Mouse (Mus musculus) hindbrain, embryonic 13.5 days (tissue): ENCODE results near the gene Krt80. TPM values are rescaled to one million over a fixed set of nuclear protein-coding genes. Genes with fewer than 3 reads are reported as not detected.

ENCODE experiments used
- ATAC-seq: fragments of 200-750 bp; cut with Nextera tagmentation; 2 replicates; pipeline ENCODE4 v1.8.0; 2017; ENCODE audit warnings: moderate TSS enrichment; ENCODE audit not compliant: low FRiP score
- H3K27ac ChIP-seq: fragments of 300-500 bp; sonication (generic); 2 replicates; pipeline ENCODE4 v1.5.1; 2015; ENCODE audit warnings: inconsistent platforms, mild to moderate bottlenecking, moderate library complexity
- H3K27me3 ChIP-seq: fragments of 300-500 bp; sonication (generic); 2 replicates; pipeline ENCODE4 v1.6.1; 2015; ENCODE audit warnings: mild to moderate bottlenecking, inconsistent platforms
- H3K36me3 ChIP-seq: fragments of 300-500 bp; sonication (generic); 2 replicates; pipeline ENCODE4 v1.6.1; 2015; ENCODE audit warnings: mild to moderate bottlenecking, inconsistent platforms
- H3K4me1 ChIP-seq: fragments of 300-500 bp; sonication (generic); replicated peaks from 2 replicates; pipeline ENCODE4 v1.6.1; 2015; ENCODE audit warnings: inconsistent platforms
- H3K4me2 ChIP-seq: fragments of 300-500 bp; sonication (generic); 2 replicates; pipeline ENCODE4 v1.6.1; 2015; ENCODE audit warnings: inconsistent platforms, mild to moderate bottlenecking, moderate library complexity
- H3K4me3 ChIP-seq: fragments of 300-500 bp; sonication (generic); 2 replicates; pipeline ENCODE4 v1.5.1; 2015; ENCODE audit warnings: mild to moderate bottlenecking, inconsistent platforms
- H3K9ac ChIP-seq: fragments of 300-500 bp; sonication (generic); 2 replicates; pipeline ENCODE4 v1.6.1; 2015; ENCODE audit warnings: mild to moderate bottlenecking, inconsistent platforms
- H3K9me3 ChIP-seq: fragments of 300-500 bp; sonication (generic); 2 replicates; pipeline ENCODE4 v1.6.1; 2016; ENCODE audit warnings: inconsistent platforms
- WGBS: fragments of 180-500 bp; shearing (Covaris S2); methylation state at CpG from one replicate; pipeline ENCODE4 v1.1.7; 2015; 5-methylcytosine and 5-hydroxymethylcytosine counted together
- polyA plus RNA-seq: library from polyadenylated mRNA; unstranded; fragments of >200 nt; fragmentation: Nextera tagmentation; extraction: Ambion mirVana; gene quantifications from 2 replicates; pipeline ENCODE4 v1.2.1, GENCODE M21; 2015

Krt80 gene
- polyA plus RNA-seq, 1 experiment from 2014 or later = 0.09 TPM

- H3K4me1 ChIP-seq = peaks cover 9% of the 10 kb centered on the region; the same call in 1 of the 2 replicates
- H3K27ac ChIP-seq = no peak overlapping the region
- H3K4me3 ChIP-seq = no peak overlapping the region
- no peak overlapping the region for H3K4me2 ChIP-seq
- H3K9ac ChIP-seq = no peak overlapping the region
- ATAC-seq = no peak
- H3K27me3 ChIP-seq = peaks cover 19% of the 10 kb centered on the region
- H3K36me3 ChIP-seq = no peaks in the 10 kb centered on the region
- no peaks in the 10 kb centered on the region for H3K9me3 ChIP-seq
- 79% methylated on average over 5 of the region's 5 CpGs for WGBS
Measured at GRCm38 (mm10) chr15:101321126-101321525, 48.8 kb downstream of the Krt80 start.

GRCm38 (mm10) chr15:101320618-101321041, 49.3 kb downstream of the Krt80 start:
- no peak overlapping the region for H3K27ac ChIP-seq
- H3K4me1 ChIP-seq = peaks cover 14% of the 10 kb centered on the region; the same call in 1 of the 2 replicates
- ATAC-seq = no peak
- peaks cover 19% of the 10 kb centered on the region for H3K27me3 ChIP-seq
- H3K9me3 ChIP-seq = no peaks in the 10 kb centered on the region
- no peak overlapping the region for H3K4me3 ChIP-seq
- no peaks in the 10 kb centered on the region for H3K36me3 ChIP-seq
- no peak overlapping the region for H3K4me2 ChIP-seq
- WGBS = 71% methylated on average over 6 of the region's 6 CpGs
- H3K9ac ChIP-seq = no peak overlapping the region

DNA sequence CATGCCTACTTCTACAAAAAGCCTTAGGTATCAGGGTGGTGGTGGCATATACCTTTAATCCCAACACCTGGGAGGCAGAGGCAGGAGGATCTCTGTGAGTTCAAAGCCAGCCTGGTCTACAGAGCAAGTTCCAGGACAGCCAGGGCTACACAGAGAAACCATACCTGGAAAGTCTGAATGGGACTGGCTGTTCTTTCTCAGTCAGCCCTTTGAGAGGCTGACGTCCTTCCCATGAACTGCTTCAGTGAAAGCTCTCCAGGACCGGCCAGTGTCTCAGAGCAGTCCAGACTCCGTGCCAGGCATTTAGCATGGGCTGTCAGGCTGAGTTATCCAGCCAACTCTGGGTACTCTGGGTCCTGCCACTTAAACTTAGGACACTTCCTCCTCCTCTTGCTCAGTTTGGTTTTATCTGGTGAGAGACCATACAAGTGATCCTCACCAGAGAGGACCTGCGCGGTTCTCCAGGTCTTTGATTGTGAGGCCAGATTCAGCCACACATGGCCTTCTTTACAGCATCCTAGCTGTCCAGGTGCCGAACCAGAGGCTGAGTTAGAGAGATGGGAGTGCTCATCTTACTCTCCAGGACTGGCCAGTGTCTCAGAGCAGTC, 49.8 kb downstream of the Krt80 start:
- peaks cover 16% of the 10 kb centered on the region; the same call in 1 of the 2 replicates for H3K4me1 ChIP-seq
- H3K27me3 ChIP-seq = peaks cover 19% of the 10 kb centered on the region
- H3K27ac ChIP-seq = no peak overlapping the region
- no peak overlapping the region for H3K4me2 ChIP-seq
- H3K9ac ChIP-seq = no peak overlapping the region
- no peaks in the 10 kb centered on the region for H3K36me3 ChIP-seq
- H3K9me3 ChIP-seq = no peaks in the 10 kb centered on the region
- no peak overlapping the region for H3K4me3 ChIP-seq
- no peak for ATAC-seq
- 92% methylated on average over 6 of the region's 6 CpGs for WGBS

DNA sequence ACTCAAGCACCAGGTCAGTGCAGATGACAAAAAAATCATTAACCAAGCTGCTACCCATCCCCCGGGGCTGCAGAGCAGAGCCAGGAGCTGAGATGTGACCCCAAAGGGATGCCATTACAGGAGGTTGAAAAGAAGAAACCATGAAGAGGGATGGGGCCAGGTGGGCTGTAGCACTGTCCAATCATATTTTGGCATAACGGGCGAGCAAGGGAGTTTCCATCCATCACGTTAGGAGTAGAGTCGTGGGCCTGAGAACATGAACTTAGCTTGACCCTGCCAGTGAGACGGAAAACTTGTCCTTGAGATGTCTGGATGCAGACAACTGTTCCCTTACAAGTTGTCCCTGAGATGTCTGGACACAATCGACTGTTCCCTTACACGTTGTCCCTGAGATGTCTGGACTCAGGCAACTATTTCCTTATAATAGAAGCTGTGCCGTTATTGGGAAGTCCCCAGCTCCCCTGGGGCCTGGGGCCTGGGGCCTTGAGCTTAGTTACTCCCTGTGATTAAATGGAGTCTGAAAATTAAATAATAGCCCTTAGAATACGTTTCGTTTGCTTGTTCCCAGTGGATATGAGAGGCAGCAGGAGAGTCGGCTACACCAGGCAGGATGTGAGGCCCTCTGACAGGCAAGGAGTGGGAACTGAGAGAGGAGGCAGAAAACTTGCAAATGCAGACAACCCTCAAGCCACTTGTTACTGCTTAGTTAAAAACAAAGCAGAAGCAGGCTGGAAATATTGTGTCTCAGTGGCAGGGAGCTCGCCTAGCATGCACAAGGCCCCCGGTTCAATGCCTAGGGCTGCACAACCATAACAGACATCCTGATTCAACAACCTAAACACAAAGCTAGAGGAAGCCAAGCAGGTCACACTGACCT, 50.8 kb downstream of the Krt80 start:
- Histone ChIP-seq H3K27me3 (peaks cover 19% of the 10 kb centered on the region), H3K9me3 (no peaks in the 10 kb centered on the region), H3K27ac (no peak overlapping the region), H3K4me1 (peaks cover 16% of the 10 kb centered on the region; the same call in 1 of the 2 replicates), H3K4me2 (no peak overlapping the region), H3K36me3 (no peaks in the 10 kb centered on the region), H3K9ac (no peak overlapping the region), H3K4me3 (no peak overlapping the region)
- no peak for ATAC-seq
- WGBS = 62% methylated on average over 14 of the region's 14 CpGs

- H3K27me3 ChIP-seq = peaks cover 18% of the 10 kb centered on the region
- ATAC-seq = no peak
- H3K4me2 ChIP-seq = no peak overlapping the region
- no peak overlapping the region for H3K27ac ChIP-seq
- H3K4me3 ChIP-seq = no peak overlapping the region
- no peaks in the 10 kb centered on the region for H3K36me3 ChIP-seq
- peaks cover 16% of the 10 kb centered on the region; the same call in 1 of the 2 replicates for H3K4me1 ChIP-seq
- no peaks in the 10 kb centered on the region for H3K9me3 ChIP-seq
- WGBS = 83% methylated on average over 2 of the region's 2 CpGs
- no peak overlapping the region for H3K9ac ChIP-seq
Measured at GRCm38 (mm10) chr15:101317814-101318500, 52.0 kb downstream of the Krt80 start.

- Histone ChIP-seq H3K9ac (no peak overlapping the region), H3K4me3 (no peak overlapping the region)
- 80% methylated on average over 18 of the region's 18 CpGs for WGBS
Measured at GRCm38 (mm10) chr15:101316913-101317813, 52.8 kb downstream of the Krt80 start.

GRCm38 (mm10) chr15:101316279-101316912, 53.6 kb downstream of the Krt80 start:
- 73% methylated on average over 13 of the region's 13 CpGs for WGBS
- Histone ChIP-seq H3K4me3 (no peak overlapping the region), H3K9me3 (no peaks in the 10 kb centered on the region), H3K4me1 (peaks cover 16% of the 10 kb centered on the region; the same call in 1 of the 2 replicates), H3K4me2 (peak overlapping the region; percentile 40; the same call in 1 of the 2 replicates), H3K36me3 (no peaks in the 10 kb centered on the region), H3K9ac (no peak overlapping the region), H3K27ac (no peak overlapping the region), H3K27me3 (peaks cover 11% of the 10 kb centered on the region)
- ATAC-seq = peak; percentile 38; the same call in 1 of the 2 replicates

More at GRCm38 (mm10) chr15:101316913-101317813, 52.8 kb downstream of the Krt80 start:
- Histone ChIP-seq H3K4me1 (peaks cover 16% of the 10 kb centered on the region; the same call in 1 of the 2 replicates), H3K4me2 (no peak overlapping the region), H3K27me3 (peaks cover 11% of the 10 kb centered on the region), H3K27ac (no peak overlapping the region), H3K9me3 (no peaks in the 10 kb centered on the region), H3K36me3 (no peaks in the 10 kb centered on the region)
- ATAC-seq = no peak

- Histone ChIP-seq H3K4me3 (no peak overlapping the region), H3K27me3 (peaks cover 11% of the 10 kb centered on the region), H3K9ac (no peak overlapping the region), H3K27ac (no peak overlapping the region), H3K4me2 (peak overlapping the region; percentile 40), H3K9me3 (no peaks in the 10 kb centered on the region), H3K4me1 (peaks cover 16% of the 10 kb centered on the region; the same call in 1 of the 2 replicates), H3K36me3 (no peaks in the 10 kb centered on the region)
- 6% methylated on average over 11 of the region's 11 CpGs for WGBS
- peak; percentile 80 for ATAC-seq
Measured at GRCm38 (mm10) chr15:101315832-101316231, 54.1 kb downstream of the Krt80 start.

DNA sequence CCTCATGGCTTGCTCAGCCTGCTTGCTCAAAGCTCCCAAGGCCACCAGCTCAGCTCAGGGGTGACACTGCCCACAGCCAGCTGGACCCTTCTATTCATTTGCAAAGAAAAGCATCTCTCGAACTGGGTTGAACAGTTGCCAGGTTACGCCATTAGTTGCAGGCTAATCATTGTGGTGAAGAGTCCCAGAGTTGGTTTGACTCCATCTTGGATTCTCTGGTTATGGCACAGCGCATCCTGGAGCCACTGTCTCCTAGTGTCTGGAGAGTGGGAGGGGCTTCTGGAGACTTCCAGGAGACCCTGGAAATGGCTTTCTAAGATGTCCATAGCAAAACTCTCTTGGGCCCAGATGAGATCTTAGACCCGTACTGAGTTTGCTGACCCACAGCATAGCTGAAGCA, 54.6 kb downstream of the Krt80 start:
- H3K27ac ChIP-seq = no peak overlapping the region
- H3K36me3 ChIP-seq = no peaks in the 10 kb centered on the region
- peaks cover 11% of the 10 kb centered on the region for H3K27me3 ChIP-seq
- H3K4me3 ChIP-seq = no peak overlapping the region
- peaks cover 16% of the 10 kb centered on the region; the same call in 1 of the 2 replicates for H3K4me1 ChIP-seq
- no peak overlapping the region; the same call in 1 of the 2 replicates for H3K4me2 ChIP-seq
- WGBS = 76% methylated on average over 4 of the region's 4 CpGs
- no peak overlapping the region for H3K9ac ChIP-seq
- ATAC-seq = peak; percentile 50
- no peaks in the 10 kb centered on the region for H3K9me3 ChIP-seq

DNA sequence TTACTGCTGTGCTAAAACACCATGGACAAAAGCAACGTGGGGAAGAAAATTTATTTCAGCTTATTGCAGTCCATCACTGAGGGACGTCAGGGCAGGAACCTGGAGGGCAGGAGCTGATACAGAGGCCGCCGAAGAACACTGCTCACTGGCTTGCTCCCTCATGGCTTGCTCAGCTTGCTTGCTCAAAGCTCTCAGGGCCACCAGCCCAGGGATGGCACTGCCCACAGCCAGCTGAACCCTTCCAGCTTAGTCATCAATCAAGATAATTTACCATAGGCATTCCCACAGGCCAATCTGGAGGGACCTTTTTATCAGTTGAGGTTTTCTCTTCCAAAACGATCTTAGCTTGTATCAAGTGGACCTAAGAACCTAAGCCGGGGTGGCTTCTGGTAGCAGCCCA, 58.0 kb downstream of the Krt80 start:
- H3K27ac ChIP-seq = no peak overlapping the region
- H3K36me3 ChIP-seq = no peaks in the 10 kb centered on the region
- H3K4me3 ChIP-seq = no peak overlapping the region
- no peak overlapping the region for H3K9ac ChIP-seq
- H3K4me2 ChIP-seq = no peak overlapping the region
- peaks cover 2% of the 10 kb centered on the region; the same call in 1 of the 2 replicates for H3K27me3 ChIP-seq
- peaks cover 10% of the 10 kb centered on the region; the same call in 1 of the 2 replicates for H3K4me1 ChIP-seq
- 89% methylated on average over 6 of the region's 6 CpGs for WGBS
- no peak for ATAC-seq
- no peaks in the 10 kb centered on the region for H3K9me3 ChIP-seq
